Mouse (Mus musculus): ENCODE data around the gene Olfm2. TPM values are rescaled to one million over a fixed set of nuclear protein-coding genes. Genes with fewer than 3 reads are reported as not detected.
"Not testable (repeated sequence)": the region's sequence is repeated elsewhere in the genome, so short reads cannot be mapped to it uniquely, and the experiment has no call there.

The Olfm2 gene
- polyA plus RNA-seq, 1 experiment, result 202 TPM

DNA sequence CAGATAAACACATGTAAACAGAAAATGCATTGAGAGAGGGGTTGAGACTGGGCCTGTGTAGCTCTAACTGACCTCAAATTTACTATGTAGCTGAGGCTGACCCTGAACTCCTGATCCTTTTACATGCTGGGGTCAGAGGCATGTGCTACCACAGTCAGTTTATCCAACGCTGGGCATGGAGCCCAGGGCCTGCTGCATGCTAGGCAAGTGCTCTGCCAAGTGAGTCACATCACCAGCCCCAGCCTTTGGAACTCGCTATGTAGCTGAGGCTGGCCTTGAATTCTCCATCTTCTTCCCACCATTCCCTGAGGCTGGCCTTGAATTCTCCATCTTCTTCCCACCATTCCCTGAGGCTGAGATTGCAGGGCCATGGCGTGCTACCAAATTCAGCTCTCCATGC lies 35.7 kb downstream of the Olfm2 start:
- Histone ChIP-seq H3K4me3 (ENCODE audit: insufficient read depth, low read length) (no peak overlapping the region), H3K4me1 (ENCODE audit: control insufficient read depth, insufficient read depth, low read length) (peaks cover 6% of the 10 kb centered on the region), H3K27ac (ENCODE audit: insufficient read depth, low read length) (no peak overlapping the region)
- no peak for TF ChIP-seq POLR2A (IDR thresholded peaks at IDR 0.05; ENCODE audit: extremely low read depth, insufficient read depth, low read length)
- TF ChIP-seq CTCF (IDR thresholded peaks at IDR 0.05; ENCODE audit: extremely low read depth, insufficient read depth, low read length), result no peak

GRCm38 (mm10) chr9:20705981-20706380 lies 40.2 kb downstream of the Olfm2 start:
- peaks cover 12% of the 10 kb centered on the region for H3K4me1 ChIP-seq (ENCODE audit: control insufficient read depth, insufficient read depth, low read length)
- no peak overlapping the region for H3K27ac ChIP-seq (ENCODE audit: insufficient read depth, low read length)
- no peak overlapping the region for H3K4me3 ChIP-seq (ENCODE audit: insufficient read depth, low read length)
- TF ChIP-seq POLR2A (IDR thresholded peaks at IDR 0.05; ENCODE audit: extremely low read depth, insufficient read depth, low read length), result no peak
- TF ChIP-seq CTCF (IDR thresholded peaks at IDR 0.05; ENCODE audit: extremely low read depth, insufficient read depth, low read length), result no peak

GRCm38 (mm10) chr9:20705420-20705819 lies 40.7 kb downstream of the Olfm2 start:
- peaks cover 12% of the 10 kb centered on the region for H3K4me1 ChIP-seq (ENCODE audit: control insufficient read depth, insufficient read depth, low read length)
- no peak overlapping the region for H3K4me3 ChIP-seq (ENCODE audit: insufficient read depth, low read length)
- TF ChIP-seq CTCF (IDR thresholded peaks at IDR 0.05; ENCODE audit: extremely low read depth, insufficient read depth, low read length) (no peak), POLR2A (IDR thresholded peaks at IDR 0.05; ENCODE audit: extremely low read depth, insufficient read depth, low read length) (no peak)
- no peak overlapping the region for H3K27ac ChIP-seq (ENCODE audit: insufficient read depth, low read length)

DNA sequence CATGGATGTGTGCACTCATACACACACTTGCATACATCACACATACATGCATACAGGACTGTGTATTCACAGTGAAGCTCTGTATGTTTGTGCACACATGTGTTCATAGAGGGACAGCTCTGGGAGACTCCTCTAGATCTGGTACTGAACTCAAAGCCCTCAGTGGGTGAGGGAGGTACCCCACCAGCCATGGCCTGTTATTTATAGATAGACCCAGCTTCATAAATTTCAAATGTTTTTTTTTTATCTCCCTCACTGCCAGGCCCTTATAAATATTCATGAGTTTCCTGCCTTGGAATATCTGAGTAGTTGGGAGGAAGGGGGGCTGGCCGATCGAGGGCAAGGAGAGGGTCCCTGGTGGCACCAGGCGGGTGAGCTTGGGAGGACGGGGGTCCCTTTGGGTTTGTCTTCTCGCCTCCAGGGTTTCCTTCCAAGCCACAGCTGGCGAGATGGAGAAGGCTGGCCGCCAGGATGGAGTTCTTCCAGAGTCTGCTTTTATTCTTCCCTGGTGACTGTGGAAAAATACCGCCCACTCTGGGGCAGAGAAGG lies 42.2 kb downstream of the Olfm2 start:
- TF ChIP-seq POLR2A (IDR thresholded peaks at IDR 0.05; ENCODE audit: extremely low read depth, insufficient read depth, low read length), result no peak
- no peak for TF ChIP-seq CTCF (IDR thresholded peaks at IDR 0.05; ENCODE audit: extremely low read depth, insufficient read depth, low read length)
- Histone ChIP-seq H3K4me3 (ENCODE audit: insufficient read depth, low read length) (no peak overlapping the region), H3K27ac (ENCODE audit: insufficient read depth, low read length) (peak overlapping the region; percentile 93), H3K4me1 (ENCODE audit: control insufficient read depth, insufficient read depth, low read length) (peaks cover 12% of the 10 kb centered on the region)

GRCm38 (mm10) chr9:20697466-20697865 lies 48.7 kb downstream of the Olfm2 start:
- no peak overlapping the region for H3K4me3 ChIP-seq (ENCODE audit: insufficient read depth, low read length)
- H3K4me1 ChIP-seq (ENCODE audit: control insufficient read depth, insufficient read depth, low read length), result peaks cover 8% of the 10 kb centered on the region
- no peak for TF ChIP-seq POLR2A (IDR thresholded peaks at IDR 0.05; ENCODE audit: extremely low read depth, insufficient read depth, low read length)
- TF ChIP-seq CTCF (IDR thresholded peaks at IDR 0.05; ENCODE audit: extremely low read depth, insufficient read depth, low read length), result no peak
- H3K27ac ChIP-seq (ENCODE audit: insufficient read depth, low read length), result no peak overlapping the region; the same call in 1 of the 2 replicates

DNA sequence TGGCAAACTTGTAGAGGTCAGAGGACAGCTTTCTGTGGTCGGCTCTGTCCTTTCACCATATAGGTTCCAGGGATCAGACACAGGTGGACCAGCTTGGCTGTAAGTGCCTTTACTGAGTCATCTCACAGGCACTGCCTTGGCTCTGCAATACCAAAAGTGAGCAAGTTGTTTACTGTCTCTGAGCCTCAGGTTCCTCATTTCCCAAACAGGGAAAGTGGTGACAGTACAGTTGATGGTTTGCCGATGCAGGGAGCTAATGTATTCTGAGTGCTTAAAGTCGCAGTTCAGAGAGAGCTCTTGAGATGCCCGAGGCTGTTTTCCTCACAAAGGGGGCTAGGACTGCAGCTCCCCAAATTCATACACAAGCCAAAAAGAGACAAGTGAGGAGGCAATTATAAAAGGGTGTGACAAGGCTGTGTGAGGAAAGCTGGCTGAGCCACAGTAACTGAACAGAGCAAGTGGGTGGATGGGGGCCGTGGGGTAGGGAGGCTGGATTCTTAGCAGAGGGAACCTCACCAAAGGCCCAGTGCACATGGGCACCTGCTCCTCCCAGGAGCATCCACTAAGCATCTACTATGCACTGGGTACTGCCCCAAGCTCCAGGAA lies 49.9 kb downstream of the Olfm2 start:
- TF ChIP-seq POLR2A (IDR thresholded peaks at IDR 0.05; ENCODE audit: extremely low read depth, insufficient read depth, low read length), result no peak
- TF ChIP-seq CTCF (IDR thresholded peaks at IDR 0.05; ENCODE audit: extremely low read depth, insufficient read depth, low read length), result no peak

GRCm38 (mm10) chr9:20694721-20695235 lies 51.4 kb downstream of the Olfm2 start:
- peak overlapping the region; percentile 39; the same call in 1 of the 2 replicates for H3K27ac ChIP-seq (ENCODE audit: insufficient read depth, low read length)
- H3K4me1 ChIP-seq (ENCODE audit: control insufficient read depth, insufficient read depth, low read length), result peaks cover 12% of the 10 kb centered on the region
- H3K4me3 ChIP-seq (ENCODE audit: insufficient read depth, low read length), result no peak overlapping the region
- TF ChIP-seq CTCF (IDR thresholded peaks at IDR 0.05; ENCODE audit: extremely low read depth, insufficient read depth, low read length) (no peak), POLR2A (IDR thresholded peaks at IDR 0.05; ENCODE audit: extremely low read depth, insufficient read depth, low read length) (no peak)

More for the DNA sequence above, 49.9 kb downstream of the Olfm2 start:
- no peak overlapping the region for H3K4me3 ChIP-seq (ENCODE audit: insufficient read depth, low read length)
- no peak overlapping the region for H3K27ac ChIP-seq (ENCODE audit: insufficient read depth, low read length)
- peaks cover 12% of the 10 kb centered on the region for H3K4me1 ChIP-seq (ENCODE audit: control insufficient read depth, insufficient read depth, low read length)

GRCm38 (mm10) chr9:20692863-20693262 lies 53.3 kb downstream of the Olfm2 start:
- Histone ChIP-seq H3K27ac (ENCODE audit: insufficient read depth, low read length) (no peak overlapping the region), H3K4me1 (ENCODE audit: control insufficient read depth, insufficient read depth, low read length) (peaks cover 14% of the 10 kb centered on the region), H3K4me3 (ENCODE audit: insufficient read depth, low read length) (no peak overlapping the region)
- TF ChIP-seq POLR2A (IDR thresholded peaks at IDR 0.05; ENCODE audit: extremely low read depth, insufficient read depth, low read length) (no peak), CTCF (IDR thresholded peaks at IDR 0.05; ENCODE audit: extremely low read depth, insufficient read depth, low read length) (no peak)

- peaks cover 12% of the 10 kb centered on the region for H3K4me1 ChIP-seq (ENCODE audit: control insufficient read depth, insufficient read depth, low read length)
- H3K4me3 ChIP-seq (ENCODE audit: insufficient read depth, low read length), result not testable (repeated sequence)
- peak overlapping the region; percentile 16; the same call in 1 of the 2 replicates for H3K27ac ChIP-seq (ENCODE audit: insufficient read depth, low read length)
These were observed 55.7 kb downstream of the Olfm2 start for GRCm38 (mm10) chr9:20690449-20690848.

- peak overlapping the region; percentile 16; the same call in 1 of the 2 replicates for H3K27ac ChIP-seq (ENCODE audit: insufficient read depth, low read length)
- H3K4me1 ChIP-seq (ENCODE audit: control insufficient read depth, insufficient read depth, low read length), result peaks cover 12% of the 10 kb centered on the region
- TF ChIP-seq POLR2A (IDR thresholded peaks at IDR 0.05; ENCODE audit: extremely low read depth, insufficient read depth, low read length), result no peak
- no peak for TF ChIP-seq CTCF (IDR thresholded peaks at IDR 0.05; ENCODE audit: extremely low read depth, insufficient read depth, low read length)
- no peak overlapping the region for H3K4me3 ChIP-seq (ENCODE audit: insufficient read depth, low read length)
These were observed 56.2 kb downstream of the Olfm2 start for GRCm38 (mm10) chr9:20689913-20690312.

Measured in cortical plate, adult 2 months (tissue).